Mouse (Mus musculus): ENCODE data around the gene Tex2.
"Not testable (repeated sequence)": the region's sequence is repeated elsewhere in the genome, so short reads cannot be mapped to it uniquely, and the experiment has no call there.

The Tex2 gene

GRCm38 (mm10) chr11:106511236-106512005 lies 101.8 kb downstream of the Tex2 start:
- no peak for DNase-seq (ENCODE audit: low read depth, low spot score)

- DNase-seq (ENCODE audit: low read depth, low spot score), result no peak
Observed at GRCm38 (mm10) chr11:106507638-106508037, 105.6 kb downstream of the Tex2 start.

- no peak for DNase-seq (ENCODE audit: low read depth, low spot score)
Observed at GRCm38 (mm10) chr11:106506211-106506610, 107.0 kb downstream of the Tex2 start.

GRCm38 (mm10) chr11:106504129-106504528 lies 109.1 kb downstream of the Tex2 start:
- DNase-seq (ENCODE audit: low read depth, low spot score), result no peak

GRCm38 (mm10) chr11:106503425-106503717 lies 109.9 kb downstream of the Tex2 start:
- no peak for DNase-seq (ENCODE audit: low read depth, low spot score)

GRCm38 (mm10) chr11:106502631-106503424 lies 110.4 kb downstream of the Tex2 start:
- DNase-seq (ENCODE audit: low read depth, low spot score), result no peak

GRCm38 (mm10) chr11:106502159-106502505 lies 111.1 kb downstream of the Tex2 start:
- no peak for DNase-seq (ENCODE audit: low read depth, low spot score)

- DNase-seq (ENCODE audit: low read depth, low spot score), result peak; percentile 39
Observed at GRCm38 (mm10) chr11:106501308-106502158, 111.7 kb downstream of the Tex2 start.

GRCm38 (mm10) chr11:106500393-106501307 lies 112.6 kb downstream of the Tex2 start:
- peak; percentile 97 for DNase-seq (ENCODE audit: low read depth, low spot score)

- no peak for DNase-seq (ENCODE audit: low read depth, low spot score)
Observed at GRCm38 (mm10) chr11:106498739-106499379, 114.4 kb downstream of the Tex2 start.

- DNase-seq (ENCODE audit: low read depth, low spot score), result no peak
Observed at GRCm38 (mm10) chr11:106497926-106498325, 115.3 kb downstream of the Tex2 start.

GRCm38 (mm10) chr11:106497009-106497408 lies 116.2 kb downstream of the Tex2 start:
- not testable (repeated sequence) for DNase-seq (ENCODE audit: low read depth, low spot score)

GRCm38 (mm10) chr11:106492984-106493669 lies 120.1 kb downstream of the Tex2 start:
- DNase-seq (ENCODE audit: low read depth, low spot score), result no peak

GRCm38 (mm10) chr11:106491393-106491792 lies 121.8 kb downstream of the Tex2 start:
- peak; percentile 57 for DNase-seq (ENCODE audit: low read depth, low spot score)

GRCm38 (mm10) chr11:106490600-106490999 lies 122.6 kb downstream of the Tex2 start:
- not testable (repeated sequence) for DNase-seq (ENCODE audit: low read depth, low spot score)

- DNase-seq (ENCODE audit: low read depth, low spot score), result no peak
Observed at GRCm38 (mm10) chr11:106490057-106490456, 123.2 kb downstream of the Tex2 start.

GRCm38 (mm10) chr11:106489036-106489693 lies 124.1 kb downstream of the Tex2 start:
- no peak for DNase-seq (ENCODE audit: low read depth, low spot score)

- DNase-seq (ENCODE audit: low read depth, low spot score), result no peak
Observed at GRCm38 (mm10) chr11:106488126-106488561, 125.1 kb downstream of the Tex2 start.

GRCm38 (mm10) chr11:106487733-106488115 lies 125.5 kb downstream of the Tex2 start, which contains the start of gene Ern1:
Ern1 (minus strand) TSS chr11:106487852.
- DNase-seq (ENCODE audit: low read depth, low spot score), result peak; percentile 87

Measured in c-Kit-negative CD71-positive TER-119-positive erythroid progenitor cells, embryonic 14.5 days (primary cell).